Mouse (Mus musculus) C2C12 (cell line): ENCODE measurements around the gene Grm7.

Experiments
- CEBPB ChIP-seq: IDR thresholded peaks from one replicate; pipeline ENCODE4 v1.6.1; 2011; ENCODE audit warnings: low read depth, mild to moderate bottlenecking, control low read depth, moderate library complexity
- CTCF ChIP-seq: IDR thresholded peaks from one replicate; pipeline ENCODE4 v1.5.1; 2011; ENCODE audit not compliant: control insufficient read depth, insufficient read depth, insufficient read length
- FOSL1 ChIP-seq: IDR thresholded peaks from one replicate; pipeline ENCODE4 v1.8.0; 2011; ENCODE audit warnings: mild to moderate bottlenecking, low read length; ENCODE audit not compliant: poor library complexity, insufficient read depth, severe bottlenecking
- MAX ChIP-seq: IDR thresholded peaks from one replicate; pipeline ENCODE4 v1.6.1; 2011; ENCODE audit warnings: mild to moderate bottlenecking, control low read depth
- MYOD1 ChIP-seq: IDR thresholded peaks from one replicate; pipeline ENCODE4 v1.6.1; 2011; ENCODE audit warnings: low read depth; ENCODE audit not compliant: control insufficient read depth, insufficient read length
- MYOG ChIP-seq: IDR thresholded peaks from one replicate; pipeline ENCODE4 v1.6.1; 2011; ENCODE audit not compliant: control insufficient read depth, insufficient read length; ENCODE audit errors: extremely low read depth
- USF1 ChIP-seq: IDR thresholded peaks from one replicate; pipeline ENCODE4 v1.6.1; 2011; ENCODE audit warnings: low read depth, mild to moderate bottlenecking, control low read depth, moderate library complexity

GRCm38 (mm10) chr6:111559459-111559858, 914.1 kb downstream of the Grm7 start:
- TF ChIP-seq CTCF (no peak), MAX (no peak), USF1 (no peak), MYOG (no peak), MYOD1 (no peak), CEBPB (no peak), FOSL1 (no peak)
